Mouse (Mus musculus): ENCODE results near the gene Bcap31.
"Not testable (repeated sequence)": the region's sequence is repeated elsewhere in the genome, so short reads cannot be mapped to it uniquely, and the experiment has no call there.

The Bcap31 gene

DNA sequence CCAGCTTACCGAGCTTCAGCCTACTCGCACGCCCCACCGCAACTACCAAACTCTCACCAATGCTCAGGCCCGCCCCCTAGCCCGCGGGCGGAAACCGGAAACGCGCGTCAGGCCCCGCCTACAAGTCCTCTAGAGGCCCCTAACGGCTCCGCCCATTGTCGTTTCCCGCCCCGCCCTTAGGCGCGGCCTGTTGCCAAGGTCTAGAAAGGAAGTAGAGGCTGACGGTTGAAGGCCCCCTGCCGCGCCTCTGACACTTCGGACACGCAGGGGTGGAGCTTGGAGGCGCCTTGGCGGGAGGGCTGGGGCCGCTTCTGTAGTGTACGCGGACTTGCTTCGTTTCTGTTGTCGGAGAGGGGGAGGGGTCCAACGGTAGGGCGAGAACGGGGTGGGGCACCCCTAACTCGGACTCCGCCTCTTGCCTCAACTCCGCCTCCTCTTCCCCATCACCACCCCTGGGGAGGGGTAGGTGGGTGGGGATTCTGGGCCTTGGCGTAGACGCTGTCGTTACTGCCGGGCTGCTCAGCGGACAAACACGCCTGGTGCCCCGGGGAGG is at the start of gene Bcap31, which contains the start of gene Abcd1:
Gene Bcap31 (minus strand): TSS at position 67 of the 553 bp plus-strand sequence.
Gene Abcd1 (plus strand): TSS at position 489 of the 553 bp plus-strand sequence.
- DNase-seq = peak; percentile 83

DNA sequence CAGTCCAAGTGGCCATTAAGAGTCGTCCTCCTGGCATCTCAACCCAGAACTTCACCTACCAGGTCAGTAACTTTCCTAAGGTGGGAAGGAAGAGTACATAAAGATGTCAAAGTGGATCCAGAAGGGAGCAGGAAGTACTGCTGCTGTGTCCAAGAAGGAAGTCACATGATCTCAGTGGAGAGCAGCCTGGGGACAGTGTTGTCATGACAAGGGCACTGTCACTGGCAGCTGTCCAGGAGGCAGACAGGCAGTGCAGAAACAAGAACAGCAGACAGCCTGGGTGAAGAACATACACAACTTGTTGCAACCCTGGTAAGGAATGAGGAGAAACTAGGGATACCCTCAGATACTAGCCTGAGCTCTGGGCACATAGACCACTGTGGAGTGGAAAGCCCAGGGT is 49.3 kb upstream of the Bcap31 start:
- no peak for DNase-seq

DNA sequence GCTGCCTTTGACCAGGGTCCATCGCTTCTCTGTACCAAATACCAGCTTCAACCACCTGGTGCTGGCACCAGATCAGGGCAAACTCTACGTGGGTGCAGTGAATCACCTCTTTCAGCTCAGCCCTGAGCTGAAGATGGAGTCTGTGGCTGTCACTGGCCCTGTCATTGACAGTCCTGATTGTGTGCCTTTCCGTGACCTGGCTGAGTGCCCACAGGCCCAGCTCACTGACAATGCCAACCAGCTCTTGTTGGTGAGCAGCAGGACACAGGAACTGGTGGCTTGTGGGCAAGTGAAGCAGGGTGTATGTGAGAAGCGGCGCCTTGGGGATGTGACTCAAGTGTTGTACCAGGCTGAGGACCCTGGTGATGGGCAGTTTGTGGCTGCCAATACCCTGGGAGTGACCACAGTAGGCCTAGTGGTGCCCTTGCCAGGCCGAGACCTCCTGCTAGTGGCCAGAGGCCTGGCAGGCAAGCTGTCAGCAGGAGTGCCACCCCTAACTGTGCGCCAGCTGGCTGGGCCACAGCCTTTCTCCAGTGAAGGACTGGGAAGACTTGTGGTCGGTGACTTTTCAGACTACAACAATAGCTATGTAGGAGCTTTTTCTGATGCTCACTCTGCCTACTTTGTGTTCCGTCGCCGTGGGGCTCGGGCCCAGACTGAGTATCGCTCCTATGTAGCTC is 42.8 kb upstream of the Bcap31 start:
- peak; percentile 13 for DNase-seq

DNA sequence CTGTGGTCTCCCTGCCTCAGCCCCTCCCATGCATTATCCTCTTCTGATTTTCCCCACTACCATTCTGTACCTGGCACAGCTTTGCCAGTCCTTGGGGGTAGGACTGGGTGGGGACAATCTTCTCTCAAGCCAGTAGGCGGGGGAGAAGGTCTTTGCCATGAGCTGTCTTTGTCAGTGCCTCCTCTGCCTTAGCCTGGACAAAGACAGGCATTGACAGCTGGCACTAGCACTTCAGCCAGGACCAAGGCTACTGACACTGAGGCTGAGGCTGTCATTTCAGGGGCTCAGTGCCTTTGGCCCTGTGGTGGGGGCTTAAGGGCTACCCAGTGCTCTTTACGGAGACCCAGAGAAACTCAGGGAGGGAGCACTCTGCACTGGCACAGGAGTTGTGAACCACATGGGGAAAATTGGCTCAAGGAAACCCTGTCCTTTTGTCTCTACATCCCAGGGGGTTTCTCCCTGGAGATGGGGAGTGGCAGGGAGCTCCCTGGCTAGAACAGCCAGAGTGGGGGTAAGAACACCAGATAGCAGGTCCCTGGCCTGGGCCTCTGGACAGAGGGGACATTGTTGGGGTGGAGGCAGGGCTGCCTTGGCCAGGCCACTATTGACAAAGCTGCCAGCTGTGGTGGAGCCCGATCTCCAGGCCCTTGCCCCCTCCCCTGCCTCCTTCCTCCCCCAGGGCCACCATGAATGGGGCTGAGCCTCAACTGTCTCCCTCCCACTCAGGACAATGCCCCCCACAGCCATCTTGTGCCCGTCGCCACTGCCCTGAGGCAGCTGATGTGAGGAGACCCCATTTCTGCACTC is 40.6 kb upstream of the Bcap31 start, which contains the start of gene Plxnb3:
Gene Plxnb3 (plus strand): TSS at position 757 of the 807 bp plus-strand sequence.
- no peak for DNase-seq

DNA sequence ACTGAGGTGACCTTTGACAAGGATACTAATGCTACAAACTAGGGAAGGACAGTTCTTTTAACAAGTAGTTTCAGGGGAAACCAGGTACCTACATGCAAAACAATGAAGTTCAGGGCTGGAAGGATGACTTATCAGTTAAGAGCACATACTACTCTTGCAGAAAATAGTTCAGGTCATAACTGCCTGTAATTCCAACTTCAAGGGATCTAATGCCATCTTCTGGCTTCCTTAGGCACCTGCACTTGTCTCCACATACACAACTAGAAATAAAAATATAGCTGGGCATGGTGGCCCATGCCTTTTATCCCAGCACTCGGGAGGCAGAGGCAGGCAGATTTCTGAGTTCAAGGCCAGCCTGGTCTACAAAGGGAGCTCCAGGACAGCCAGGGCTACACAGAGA is 33.0 kb upstream of the Bcap31 start:
- no peak for DNase-seq

DNA sequence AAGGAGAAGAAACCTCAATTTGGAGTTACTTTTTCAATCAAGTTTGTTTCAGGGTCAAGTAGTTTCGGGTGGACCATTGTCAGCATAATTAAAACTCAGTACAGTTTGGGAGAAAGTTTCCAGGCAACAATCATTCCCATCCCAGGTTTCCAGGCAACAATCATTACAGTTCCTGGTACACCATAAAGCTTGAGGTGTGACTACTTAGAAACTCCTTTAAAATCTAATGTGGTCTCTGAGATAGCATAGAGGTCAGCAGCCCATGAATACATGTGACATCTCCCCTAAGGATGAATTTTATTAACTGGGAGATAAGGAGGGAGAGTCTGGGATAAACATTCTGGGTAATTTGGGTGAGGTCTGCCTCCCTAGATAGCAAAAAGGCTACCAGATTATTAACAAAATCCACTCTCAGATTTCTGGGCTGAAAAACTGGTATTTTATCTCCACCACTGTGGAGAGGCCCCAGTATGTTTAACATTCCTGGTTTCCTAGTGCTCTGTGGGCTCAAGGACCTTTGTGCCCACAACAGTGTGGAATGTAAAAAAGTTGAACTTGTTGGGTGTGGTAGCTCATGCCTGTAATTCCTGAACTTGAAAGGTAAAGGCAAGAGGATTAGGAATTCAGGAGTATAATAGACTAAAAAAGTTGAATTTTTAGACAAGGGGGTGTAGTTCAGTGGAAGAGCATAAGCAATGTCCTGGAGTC is 29.0 kb upstream of the Bcap31 start:
- DNase-seq = no peak

DNA sequence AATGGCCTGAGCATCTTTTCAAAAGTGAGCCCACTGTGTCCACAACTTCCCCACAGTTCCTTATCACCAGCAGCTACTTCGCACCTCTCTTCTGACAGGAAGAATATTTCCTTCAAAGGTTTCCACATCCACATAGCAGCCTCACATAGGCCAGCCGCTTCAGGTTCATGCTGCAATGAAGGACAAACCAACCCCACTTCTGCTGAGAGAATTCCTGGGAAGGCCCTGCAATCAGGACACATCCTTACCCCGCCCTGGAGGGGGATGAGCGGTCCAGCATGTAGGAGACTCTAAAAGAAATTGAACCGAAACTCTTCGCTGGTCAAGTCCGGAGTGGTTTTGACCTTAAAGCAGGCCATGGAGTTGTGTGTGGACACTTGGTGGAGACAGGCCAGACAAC is 23.9 kb upstream of the Bcap31 start:
- not testable (repeated sequence) for DNase-seq

DNA sequence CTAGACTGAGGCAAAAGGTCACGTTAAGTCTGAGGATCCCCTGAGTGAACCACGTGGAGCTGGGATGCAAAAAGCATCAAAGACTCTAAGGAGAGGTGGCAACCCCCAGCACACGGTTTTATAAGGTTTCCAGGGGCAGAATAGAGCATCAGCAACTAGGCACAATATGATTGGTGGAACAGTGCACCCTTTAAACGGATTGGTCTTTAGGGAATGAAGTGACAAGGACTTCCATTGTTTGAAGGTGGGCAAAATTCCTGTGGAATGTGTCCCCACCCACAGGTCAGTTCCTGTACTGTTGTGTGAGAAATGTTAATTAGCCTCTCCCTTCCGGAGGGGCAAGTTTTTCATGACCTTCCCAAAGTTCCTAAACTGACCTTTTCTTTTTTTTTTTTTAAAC is 23.2 kb upstream of the Bcap31 start:
- DNase-seq = no peak

DNA sequence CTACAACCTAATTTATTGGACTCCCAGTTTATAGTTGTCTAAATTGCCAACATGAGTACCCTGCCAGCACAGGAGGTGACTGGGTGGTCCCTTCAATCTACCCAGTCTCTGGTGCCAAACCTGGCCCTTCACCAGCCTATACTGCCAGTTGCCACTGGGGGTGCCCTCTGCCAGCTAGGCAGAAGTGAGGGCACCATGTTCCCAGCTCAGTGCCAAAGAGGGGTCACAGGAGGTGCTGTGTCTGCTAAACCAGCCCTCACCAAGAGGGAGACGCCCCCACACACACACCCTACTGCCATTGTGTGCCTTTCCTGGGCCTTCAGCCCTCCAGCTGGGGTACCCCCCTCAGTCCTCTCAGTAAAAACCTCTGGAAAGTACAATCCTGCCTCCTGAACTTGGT is 22.2 kb upstream of the Bcap31 start:
- DNase-seq = no peak

DNA sequence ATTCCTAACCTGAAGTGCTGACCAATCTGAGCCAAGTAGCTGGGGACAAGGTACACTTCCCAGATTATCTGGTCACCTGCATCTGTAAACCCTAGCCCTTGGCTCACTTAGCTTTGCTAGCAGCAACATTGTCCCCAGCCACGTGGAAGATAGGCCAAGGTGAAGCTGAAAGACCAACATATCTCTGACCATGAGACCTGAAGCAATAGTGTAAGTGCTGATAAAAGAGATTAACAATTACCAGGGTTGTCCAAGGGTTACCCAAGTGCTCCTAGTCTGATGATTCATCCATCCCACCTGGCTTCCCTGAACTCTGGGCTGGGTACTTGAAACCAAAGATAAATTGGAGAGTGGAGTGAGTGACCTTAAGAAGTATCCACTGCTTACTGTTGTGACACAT is 14.9 kb upstream of the Bcap31 start:
- DNase-seq = no peak

DNA sequence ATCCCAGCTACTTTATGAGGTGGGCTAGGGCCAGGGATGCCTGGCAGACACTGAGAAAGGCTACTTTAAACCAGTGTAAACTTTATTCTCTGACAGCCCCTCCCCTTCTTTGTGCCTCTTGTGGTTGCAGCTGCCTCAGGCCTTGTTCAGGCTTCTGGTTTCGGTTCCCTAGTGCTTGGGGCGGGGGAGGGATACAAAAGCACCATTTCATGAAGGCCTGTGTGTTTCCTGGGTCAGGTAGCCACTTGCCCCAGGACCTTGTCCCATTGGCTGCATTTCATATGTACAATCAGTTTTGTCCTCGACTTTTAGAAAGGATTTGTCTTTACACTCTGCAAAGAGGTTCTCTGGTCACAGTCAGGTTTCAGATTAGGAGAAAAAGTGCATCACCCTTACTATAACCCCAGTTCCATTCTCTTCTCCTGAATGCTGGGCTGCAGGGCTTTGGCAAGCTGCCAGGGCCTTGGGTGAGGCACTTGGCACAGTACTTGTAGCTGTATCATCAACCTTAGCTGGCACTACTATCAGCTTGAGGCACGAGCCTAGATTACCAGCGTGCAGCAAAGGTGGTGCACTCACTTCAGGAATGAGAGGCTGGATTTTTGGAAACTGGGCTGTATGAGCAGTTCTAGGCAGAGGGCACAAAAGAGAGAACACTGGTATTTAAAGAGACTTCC is 2.8 kb upstream of the Bcap31 start:
- DNase-seq = no peak

DNA sequence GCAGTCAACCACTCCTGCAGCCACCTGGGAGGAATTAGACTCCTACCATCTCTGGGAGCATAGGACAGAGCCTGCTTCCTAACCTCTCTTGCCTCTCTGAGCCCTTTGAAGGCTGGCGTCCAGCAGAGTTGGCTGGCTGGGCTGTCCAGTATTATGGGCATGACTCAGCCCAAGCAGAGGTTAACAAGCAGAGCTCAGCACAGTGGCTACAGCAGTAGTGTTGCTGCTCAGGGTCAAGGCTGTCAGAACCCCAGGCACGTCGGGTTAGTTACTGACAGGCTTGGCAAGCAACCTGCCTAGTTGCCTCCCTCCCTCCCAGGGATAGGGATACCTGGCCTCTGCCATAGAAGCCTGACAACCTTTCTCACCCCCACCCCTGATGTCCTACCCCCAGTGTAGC is 2.3 kb upstream of the Bcap31 start:
- DNase-seq = no peak

DNA sequence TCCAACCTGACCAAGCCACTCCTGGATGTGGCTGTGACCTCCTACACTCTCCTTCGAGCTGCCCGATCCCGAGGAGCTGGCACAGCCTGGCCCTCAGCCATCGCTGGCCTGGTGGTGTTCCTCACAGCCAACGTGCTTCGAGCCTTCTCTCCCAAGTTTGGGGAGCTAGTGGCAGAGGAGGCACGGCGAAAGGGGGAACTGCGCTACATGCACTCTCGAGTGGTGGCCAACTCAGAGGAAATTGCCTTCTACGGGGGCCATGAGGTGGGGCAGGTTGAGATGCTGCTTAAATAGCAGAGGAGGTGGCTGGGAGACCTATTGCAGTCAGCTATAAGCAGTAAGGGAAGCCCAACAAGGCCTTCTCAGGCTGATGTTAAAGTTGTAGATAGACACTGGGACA is 1.7 kb upstream of the Bcap31 start:
- no peak for DNase-seq

DNA sequence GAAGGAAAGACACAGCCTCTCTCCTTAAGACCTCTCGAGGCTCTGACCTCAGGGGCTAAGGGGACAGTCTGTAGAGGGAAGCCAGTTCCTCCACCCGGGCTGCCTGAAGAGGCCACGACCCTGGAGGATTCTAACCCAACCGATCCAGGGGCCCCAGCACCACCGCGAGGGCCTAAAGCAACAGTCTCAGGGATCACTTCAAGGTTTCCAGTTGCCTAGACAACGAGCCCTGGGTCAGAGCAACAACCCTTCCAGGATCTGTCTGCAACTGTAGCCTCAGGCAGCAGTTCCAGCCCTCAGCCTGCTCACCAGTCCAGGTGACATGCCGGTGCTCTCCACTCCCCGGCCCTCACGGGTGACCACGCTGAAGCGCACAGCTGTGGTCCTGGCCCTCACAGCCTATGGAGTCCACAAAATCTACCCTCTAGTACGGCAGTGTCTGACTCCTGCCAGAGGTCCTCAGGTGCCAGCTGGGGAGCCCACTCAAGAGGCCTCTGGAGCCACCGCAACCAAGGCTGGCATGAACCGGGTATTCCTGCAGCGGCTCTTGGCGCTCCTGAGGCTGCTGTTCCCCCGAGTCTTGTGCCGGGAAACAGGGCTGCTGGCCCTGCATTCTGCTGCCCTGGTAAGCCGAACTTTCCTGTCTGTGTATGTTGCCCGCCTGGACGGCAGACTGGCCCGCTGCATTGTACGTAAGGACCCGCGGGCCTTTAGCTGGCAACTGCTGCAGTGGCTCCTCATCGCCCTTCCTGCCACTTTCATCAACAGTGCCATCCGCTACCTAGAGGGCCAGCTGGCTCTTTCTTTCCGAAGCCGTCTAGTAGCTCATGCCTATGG is 952 bp upstream of the Bcap31 start:
- no peak for DNase-seq

DNA sequence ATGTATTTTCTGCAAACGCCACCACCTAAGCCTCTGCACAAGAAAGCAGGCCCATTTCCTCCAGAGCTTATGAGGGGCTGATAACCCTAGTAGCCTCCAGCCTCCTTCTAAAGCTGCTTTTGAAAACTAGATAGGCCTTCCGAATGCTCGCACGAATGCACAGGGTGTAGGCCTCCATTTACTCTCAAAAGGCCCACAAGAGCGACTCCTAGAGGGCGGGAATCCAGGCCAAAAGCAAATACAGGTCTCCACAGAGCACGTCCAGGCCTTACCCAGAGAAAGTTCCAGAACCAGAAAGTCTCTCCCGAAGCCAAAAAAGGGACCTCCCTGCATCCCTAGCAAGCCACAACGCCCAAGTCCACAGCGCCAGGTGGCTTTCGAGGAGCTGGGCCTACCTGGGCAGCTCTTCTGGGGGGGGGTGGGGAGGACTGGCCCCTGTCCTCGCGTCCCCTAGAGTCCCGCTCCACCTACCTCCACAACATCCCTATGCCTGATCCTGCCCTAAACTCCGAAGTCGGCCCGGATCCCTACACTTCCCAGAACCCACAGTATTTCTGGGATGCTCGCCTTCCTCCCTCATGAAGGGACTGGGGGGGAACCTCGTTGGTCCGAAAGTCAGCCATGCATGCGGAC is 383 bp downstream of the Bcap31 start:
- peak; percentile 17 for DNase-seq

DNA sequence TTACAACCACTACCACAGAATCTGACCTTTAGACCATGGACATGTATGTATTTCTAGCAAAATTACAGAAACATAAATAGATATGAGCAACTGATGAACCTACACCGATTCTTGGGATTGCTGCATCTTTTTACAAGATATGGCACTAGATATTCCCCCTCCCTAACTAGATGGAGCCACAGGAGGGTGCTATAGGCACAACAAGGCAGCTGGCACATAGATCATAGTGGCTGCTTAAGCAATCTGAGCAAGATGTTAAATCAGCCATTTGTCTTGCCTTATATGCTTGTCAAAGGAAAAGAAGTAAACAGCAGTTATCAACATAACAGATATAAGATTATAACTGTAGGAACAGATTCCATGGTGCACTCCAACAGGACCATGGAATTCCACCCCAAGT is 15.5 kb downstream of the Bcap31 start:
- DNase-seq = no peak

DNA sequence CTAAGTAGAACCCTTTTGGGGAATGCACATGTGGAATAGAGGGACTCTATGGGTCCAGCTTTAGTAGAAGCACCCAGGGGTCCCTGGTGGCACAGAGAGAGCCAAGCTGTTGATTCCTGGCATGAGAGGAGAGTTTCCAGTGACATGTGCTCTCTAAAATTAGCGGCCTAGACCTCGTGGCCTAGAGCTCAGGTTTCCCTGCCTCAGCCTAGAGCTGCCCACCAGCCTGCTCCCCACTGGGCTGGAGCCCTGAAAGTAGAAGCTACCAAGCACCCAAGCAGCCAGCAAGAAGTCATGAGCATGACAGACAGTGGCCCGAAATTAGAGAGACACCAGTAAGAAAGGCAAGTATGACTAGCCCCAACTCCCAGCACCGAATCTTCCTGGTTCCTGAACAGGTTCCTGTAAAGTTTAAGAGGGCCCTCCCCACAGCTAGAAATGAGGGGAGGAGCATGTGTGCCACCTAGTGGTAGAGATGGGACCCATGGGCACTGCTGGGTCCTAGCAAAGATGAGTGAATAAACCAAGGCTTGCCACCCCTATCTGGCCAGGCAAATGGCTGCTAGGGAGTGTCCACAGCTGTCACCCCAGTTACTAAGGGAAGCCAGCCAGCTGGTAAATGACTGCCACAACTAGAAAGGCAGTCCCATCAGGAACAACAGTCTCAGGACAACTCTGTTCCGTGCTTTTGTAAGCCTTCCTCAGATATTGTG is 24.9 kb downstream of the Bcap31 start:
- DNase-seq = peak; percentile 42

DNA sequence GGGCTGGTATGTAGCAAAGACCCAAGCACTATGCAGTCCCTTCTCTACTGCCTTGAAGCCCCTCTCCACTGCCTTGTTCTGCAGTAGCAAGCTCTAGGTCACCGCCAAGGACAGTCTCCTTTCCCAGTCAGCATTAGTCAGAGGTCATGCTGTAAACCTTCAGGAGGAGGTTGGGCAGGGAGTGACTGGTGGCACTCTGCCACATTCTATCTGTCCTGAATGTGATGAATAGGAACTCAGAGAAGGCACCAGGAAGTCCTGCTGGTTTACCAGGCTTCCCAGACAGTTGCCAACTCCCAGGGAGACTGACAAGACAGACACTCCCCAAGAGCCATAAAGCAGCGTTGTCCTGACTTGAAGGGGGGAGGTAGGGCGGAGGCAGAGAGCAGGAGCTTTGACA is 30.3 kb downstream of the Bcap31 start:
- DNase-seq = no peak

DNA sequence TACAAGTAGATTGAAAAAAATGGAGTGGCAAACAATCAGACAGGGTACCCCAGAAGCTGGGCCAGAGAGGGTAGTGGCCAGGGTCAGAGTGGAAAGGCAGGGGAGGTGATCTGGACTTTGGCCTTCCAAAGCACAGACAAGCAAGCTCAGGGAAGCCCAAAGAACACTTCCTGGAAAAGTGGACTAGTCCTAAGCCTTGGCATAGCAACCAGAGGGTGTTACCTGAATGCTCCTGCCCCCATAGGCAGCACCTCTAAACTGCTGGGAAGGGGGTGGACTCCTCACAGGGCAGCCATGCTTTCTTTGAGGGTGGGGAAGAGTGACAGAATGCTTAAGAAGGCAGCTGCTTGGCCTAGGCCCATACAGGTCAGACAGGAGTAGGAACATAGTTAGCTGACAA is 31.0 kb downstream of the Bcap31 start:
- no peak for DNase-seq

DNA sequence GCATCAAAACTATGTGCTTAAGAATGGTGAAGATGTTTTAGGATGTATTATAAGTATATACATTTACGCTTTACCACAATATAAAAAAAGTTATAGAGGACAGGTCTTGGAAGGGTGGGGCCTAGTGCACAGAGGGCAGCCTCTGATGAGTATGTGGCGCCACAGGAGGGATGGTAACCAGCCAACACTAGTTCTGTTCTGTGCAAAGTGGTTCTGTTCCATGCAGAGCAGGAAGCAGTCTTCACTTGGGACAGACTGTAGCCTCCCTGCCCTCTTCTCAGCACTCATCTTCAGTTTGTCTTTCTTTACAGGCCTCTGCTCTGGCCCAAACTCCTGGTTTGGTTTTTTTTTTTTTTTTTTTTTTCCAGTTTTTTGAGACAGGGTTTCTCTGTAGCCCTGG is 31.8 kb downstream of the Bcap31 start:
- no peak for DNase-seq

DNA sequence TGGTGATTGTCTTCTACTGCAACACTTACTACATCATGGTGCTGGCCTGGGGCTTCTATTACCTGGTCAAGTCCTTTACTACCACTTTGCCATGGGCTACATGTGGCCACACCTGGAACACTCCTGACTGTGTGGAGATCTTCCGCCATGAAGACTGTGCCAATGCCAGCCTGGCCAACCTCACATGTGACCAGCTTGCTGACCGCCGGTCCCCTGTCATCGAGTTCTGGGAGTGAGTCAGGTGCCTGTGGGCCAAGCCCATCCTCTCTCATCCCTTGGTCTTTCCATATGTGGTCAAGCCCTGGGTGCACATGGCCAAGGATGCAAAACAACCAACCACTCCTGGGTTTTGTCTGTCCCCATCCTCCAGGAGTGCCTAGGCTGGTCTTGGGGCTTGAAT is 39.3 kb downstream of the Bcap31 start:
- no peak for DNase-seq
